In the genomic region with DNA sequence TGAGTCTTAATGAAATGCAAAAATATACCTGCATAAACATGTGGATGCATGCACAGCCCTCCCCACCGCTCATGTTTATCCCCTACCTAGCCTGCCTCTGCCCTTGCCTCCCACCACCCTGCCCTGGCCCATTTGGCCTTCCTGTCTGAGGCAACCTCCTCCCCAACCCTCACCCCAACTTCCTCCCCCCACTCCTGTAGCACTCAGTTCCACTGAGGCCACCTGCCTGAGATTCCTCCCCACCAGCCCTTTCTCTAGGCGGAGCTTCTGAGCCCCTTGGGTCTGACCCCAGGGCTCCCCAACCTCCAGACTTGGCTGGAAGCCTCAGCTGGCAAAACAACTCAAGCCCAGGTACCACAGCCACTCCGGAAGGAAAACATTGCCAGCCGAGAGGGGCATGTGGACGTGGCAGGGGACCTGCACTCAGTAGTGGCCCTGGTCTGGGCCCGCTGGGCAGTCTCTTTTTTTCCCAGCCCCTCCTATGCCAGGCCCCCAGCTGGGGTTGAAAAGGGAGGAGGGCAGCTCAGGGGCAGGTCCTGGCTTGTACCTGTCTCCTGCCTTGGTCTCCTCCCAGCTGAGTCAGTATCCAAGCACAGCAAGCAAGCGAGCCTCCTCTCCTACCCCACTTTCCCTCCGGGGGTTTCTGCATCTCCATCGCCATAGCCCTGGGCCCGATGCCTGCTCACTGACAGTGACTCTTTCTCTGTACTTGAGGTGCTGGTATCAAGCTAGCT, we compare ENCODE assay signal across 11 mouse cellular contexts. TPM values are rescaled to one million over a fixed set of nuclear protein-coding genes. Genes with fewer than 3 reads are reported as not detected.
DNase-seq lines count a peak whose midpoint lies in the region; ATAC-seq and TF ChIP-seq lines count a peak whose summit lies in the region.
"Had no signal": no experiment of that assay in that cellular context is flagged by ENCODE, and none has a peak within 500 bp of the region (broad histone marks: within the 10 kb centered on the region; RNA-seq: fewer than 3 reads in every experiment).

No protein-coding gene starts in this region.

- 0 out of 2 replicates have a peak overlapping the region, but pooled peaks have one; percentile 11 for H3K9ac ChIP-seq in intestine, postnatal 0 days (ENCODE audit: low read depth, low read length)
- H3K9ac ChIP-seq in intestine, embryonic 16.5 days (ENCODE audit: low read depth, low read length): no peak overlapping the region
- no peak overlapping the region; the same call in none of the 2 replicates for H3K9ac ChIP-seq in limb, embryonic 13.5 days
- H3K9ac ChIP-seq in hindbrain, embryonic 14.5 days: no peak overlapping the region
- H3K9ac ChIP-seq: neural tube, embryonic 13.5 days had no signal

- no peaks in the 10 kb centered on the region for H3K27me3 ChIP-seq in intestine, postnatal 0 days (replicated peaks; ENCODE audit: control insufficient read depth, insufficient read depth, low read length)
- H3K27me3 ChIP-seq in intestine, embryonic 16.5 days (replicated peaks; ENCODE audit: control insufficient read depth, insufficient read depth, low read length): no peaks in the 10 kb centered on the region
- H3K27me3 ChIP-seq in limb, embryonic 13.5 days: peaks cover 20% of the 10 kb centered on the region
- H3K27me3 ChIP-seq in thymus, adult 2 months (ENCODE audit: control insufficient read depth, insufficient read depth, low read length): no peaks in the 10 kb centered on the region
- H3K27me3 ChIP-seq in hindbrain, embryonic 14.5 days (ENCODE audit: control insufficient read depth, insufficient read depth, low read length): peaks cover 6% of the 10 kb centered on the region; the same call in 1 of the 2 replicates

- H3K4me2 ChIP-seq in intestine, postnatal 0 days (replicated peaks; ENCODE audit: low read depth): no peak overlapping the region
- no peak overlapping the region for H3K4me2 ChIP-seq in intestine, embryonic 16.5 days (ENCODE audit: low read depth, low read length)
- H3K4me2 ChIP-seq in limb, embryonic 13.5 days (replicated peaks): peak overlapping the region; percentile 0
- H3K4me2 ChIP-seq in hindbrain, embryonic 14.5 days (replicated peaks): no peak overlapping the region
- H3K4me2 ChIP-seq: neural tube, embryonic 13.5 days had no signal

- TF ChIP-seq POLR2A in thymus, adult 2 months (IDR thresholded peaks at IDR 0.05; ENCODE audit: control insufficient read depth, extremely low read depth, insufficient read depth, low read length, poor library complexity): no peak

- peaks cover 22% of the 10 kb centered on the region for H3K36me3 ChIP-seq in intestine, postnatal 0 days (ENCODE audit: control insufficient read depth, insufficient read depth)
- peaks cover 19% of the 10 kb centered on the region for H3K36me3 ChIP-seq in intestine, embryonic 16.5 days (ENCODE audit: control insufficient read depth, insufficient read depth, low read length)
- peaks cover 38% of the 10 kb centered on the region for H3K36me3 ChIP-seq in limb, embryonic 13.5 days
- H3K36me3 ChIP-seq in thymus, adult 2 months (ENCODE audit: control insufficient read depth, insufficient read depth, low read length): peaks cover 17% of the 10 kb centered on the region
- peaks cover 26% of the 10 kb centered on the region for H3K36me3 ChIP-seq in hindbrain, embryonic 14.5 days (replicated peaks; ENCODE audit: control insufficient read depth, insufficient read depth)

- H3K27ac ChIP-seq in intestine, postnatal 0 days (ENCODE audit: low read depth, low read length): no peak overlapping the region
- no peak overlapping the region for H3K27ac ChIP-seq in intestine, embryonic 16.5 days (ENCODE audit: low read length)
- peak overlapping the region; percentile 23; the same call in 1 of the 2 replicates for H3K27ac ChIP-seq in limb, embryonic 13.5 days
- H3K27ac ChIP-seq in thymus, adult 2 months (ENCODE audit: control insufficient read depth, insufficient read depth, low read length): peak overlapping the region; percentile 51
- no peak overlapping the region for H3K27ac ChIP-seq in hindbrain, embryonic 14.5 days
- no peak overlapping the region for H3K27ac ChIP-seq in left cerebral cortex, adult 2 months
- H3K27ac ChIP-seq: neural tube, embryonic 13.5 days had no signal

- 67% methylated on average over 10 of the region's 10 CpGs for WGBS in intestine, postnatal 0 days
- WGBS in intestine, embryonic 16.5 days: 54% methylated on average over 10 of the region's 10 CpGs
- WGBS in limb, embryonic 13.5 days: 39% methylated on average over 10 of the region's 10 CpGs
- 7% methylated on average over 10 of the region's 10 CpGs for WGBS in thymus, adult 2 months
- WGBS in hindbrain, embryonic 14.5 days: 46% methylated on average over 10 of the region's 10 CpGs

- intact Hi-C loops in left cerebral cortex, adult 2 months (cut with DNase I): no loop called here

- peaks cover 3% of the 10 kb centered on the region; the same call in 1 of the 2 replicates for H3K4me1 ChIP-seq in intestine, postnatal 0 days (replicated peaks; ENCODE audit: control insufficient read depth, insufficient read depth, low read length)
- peaks cover 8% of the 10 kb centered on the region for H3K4me1 ChIP-seq in intestine, embryonic 16.5 days (ENCODE audit: control insufficient read depth, insufficient read depth, low read length)
- peaks cover 4% of the 10 kb centered on the region; the same call in 1 of the 2 replicates for H3K4me1 ChIP-seq in limb, embryonic 13.5 days
- H3K4me1 ChIP-seq in thymus, adult 2 months (replicated peaks; ENCODE audit: control insufficient read depth, insufficient read depth, low read length): peaks cover 28% of the 10 kb centered on the region
- H3K4me1 ChIP-seq in hindbrain, embryonic 14.5 days (replicated peaks; ENCODE audit: control insufficient read depth, insufficient read depth, low read length): no peaks in the 10 kb centered on the region
- H3K4me1 ChIP-seq: neural tube, embryonic 13.5 days had no signal

- no peak overlapping the region for H3K4me3 ChIP-seq in intestine, postnatal 0 days (ENCODE audit: low read depth, low read length)
- H3K4me3 ChIP-seq in intestine, embryonic 16.5 days (ENCODE audit: low read length): no peak overlapping the region
- no peak overlapping the region for H3K4me3 ChIP-seq in limb, embryonic 13.5 days
- peak overlapping the region; percentile 41 for H3K4me3 ChIP-seq in thymus, adult 2 months (ENCODE audit: control insufficient read depth, insufficient read depth, low read length)
- no peak overlapping the region for H3K4me3 ChIP-seq in hindbrain, embryonic 14.5 days (replicated peaks; ENCODE audit: low read length)
- H3K4me3 ChIP-seq in left cerebral cortex, adult 2 months: no peak overlapping the region
- H3K4me3 ChIP-seq: neural tube, embryonic 13.5 days had no signal

- ATAC-seq in intestine, postnatal 0 days: no peak
- ATAC-seq in intestine, embryonic 16.5 days: no peak
- ATAC-seq in limb, embryonic 13.5 days (ENCODE audit: low FRiP score, low read depth): no peak
- no peak for ATAC-seq in hindbrain, embryonic 14.5 days (ENCODE audit: low FRiP score)

- no peak for TF ChIP-seq CTCF in intestine, postnatal 0 days (IDR thresholded peaks at IDR 0.05; ENCODE audit: low read depth)
- peak; percentile 10; the same call in 1 of the 2 replicates for TF ChIP-seq CTCF in thymus, adult 2 months (IDR thresholded peaks at IDR 0.05; ENCODE audit: borderline replicate concordance, control insufficient read depth, extremely low read depth, insufficient read depth, low read length, poor library complexity)
- TF ChIP-seq CTCF in left cerebral cortex, adult 2 months (IDR thresholded peaks at IDR 0.05): no peak

- DNase-seq in NIH3T3 (ENCODE audit: low read depth): peak; percentile 16
- peak; percentile 77 for DNase-seq in thymus, adult 2 months
- DNase-seq in hindbrain, embryonic 14.5 days (ENCODE audit: low spot score): no peak
- no peak for DNase-seq in lung, postnatal 4 days
- no peak for DNase-seq in left cerebral cortex, adult 2 months (ENCODE audit: extremely low spot score in 1 of 2, low spot score in 2 of 2)
- DNase-seq: cerebellum, adult 11-12 months had no signal

- no peaks in the 10 kb centered on the region for H3K9me3 ChIP-seq in intestine, postnatal 0 days (ENCODE audit: control insufficient read depth)
- no peaks in the 10 kb centered on the region for H3K9me3 ChIP-seq in intestine, embryonic 16.5 days (ENCODE audit: control insufficient read depth, low read length)
- H3K9me3 ChIP-seq in limb, embryonic 13.5 days: peaks cover 8% of the 10 kb centered on the region; the same call in 1 of the 2 replicates
- H3K9me3 ChIP-seq in hindbrain, embryonic 14.5 days (ENCODE audit: control insufficient read depth, low read length): peaks cover 3% of the 10 kb centered on the region; the same call in 1 of the 2 replicates
- H3K9me3 ChIP-seq: neural tube, embryonic 13.5 days had no signal

RNA-seq across cellular contexts. Expression of a gene that starts 1.1 kb away (rescaled TPM):
- 1.6 and 1.8 TPM in 2 replicates for polyA plus RNA-seq in intestine, postnatal 0 days (2015; fragmentation: Nextera tagmentation; extraction: Ambion mirVana)
- 3.0 and 4.0 TPM in 2 replicates for polyA plus RNA-seq in intestine, embryonic 16.5 days (2015; fragmentation: Nextera tagmentation; extraction: Ambion mirVana)
- 5.5 and 5.6 TPM in 2 replicates for polyA plus RNA-seq in limb, embryonic 13.5 days (2015; fragmentation: Nextera tagmentation; extraction: Ambion mirVana)
- 39.7 and 45.2 TPM in 2 replicates for polyA plus RNA-seq in thymus, adult 2 months (2012; rRNA removed)
- 0.26 and 0.43 TPM in 2 replicates for polyA plus RNA-seq in hindbrain, embryonic 14.5 days (2014; fragmentation: Nextera tagmentation; extraction: Ambion mirVana)
- 1 to 10 TPM; 3.0 TPM for total RNA-seq in left cerebral cortex, adult 2 months (2021)

RNA-seq across cellular contexts. Expression of a gene that starts 15.8 kb away (rescaled TPM):
- polyA plus RNA-seq in intestine, postnatal 0 days (2015; fragmentation: Nextera tagmentation; extraction: Ambion mirVana): 52.1 and 52.8 TPM in 2 replicates
- 69.8 and 75.7 TPM in 2 replicates for polyA plus RNA-seq in intestine, embryonic 16.5 days (2015; fragmentation: Nextera tagmentation; extraction: Ambion mirVana)
- 84.0 and 86.8 TPM in 2 replicates for polyA plus RNA-seq in limb, embryonic 13.5 days (2015; fragmentation: Nextera tagmentation; extraction: Ambion mirVana)
- polyA plus RNA-seq in thymus, adult 2 months (2012; rRNA removed): 134 and 143 TPM in 2 replicates
- polyA plus RNA-seq in hindbrain, embryonic 14.5 days (2014; fragmentation: Nextera tagmentation; extraction: Ambion mirVana): 119 and 121 TPM in 2 replicates
- 10 to 100 TPM; 87.3 to 91.2 TPM for total RNA-seq in left cerebral cortex, adult 2 months (2021)

RNA-seq across cellular contexts. Expression of a gene that starts 21.2 kb away (rescaled TPM):
- 1.8 TPM in 2 replicates for polyA plus RNA-seq in intestine, postnatal 0 days (2015; fragmentation: Nextera tagmentation; extraction: Ambion mirVana)
- polyA plus RNA-seq in intestine, embryonic 16.5 days (2015; fragmentation: Nextera tagmentation; extraction: Ambion mirVana): 2.4 and 2.8 TPM in 2 replicates
- polyA plus RNA-seq in limb, embryonic 13.5 days (2015; fragmentation: Nextera tagmentation; extraction: Ambion mirVana): 2.4 and 2.6 TPM in 2 replicates
- 2.8 and 4.6 TPM in 2 replicates for polyA plus RNA-seq in thymus, adult 2 months (2012; rRNA removed)
- polyA plus RNA-seq in hindbrain, embryonic 14.5 days (2014; fragmentation: Nextera tagmentation; extraction: Ambion mirVana): 1.7 and 3.0 TPM in 2 replicates
- total RNA-seq in left cerebral cortex, adult 2 months (2021): 10 to 100 TPM in 1 of 2 experiments, 1 to 10 TPM in 1; 5.3 to 10.6 TPM

RNA-seq across cellular contexts. Expression of a gene that starts 49.5 kb away (rescaled TPM):
- 0.05 TPM in 1 of 2 replicates, not detected in the other for polyA plus RNA-seq in intestine, postnatal 0 days (2015; fragmentation: Nextera tagmentation; extraction: Ambion mirVana)
- polyA plus RNA-seq in intestine, embryonic 16.5 days (2015; fragmentation: Nextera tagmentation; extraction: Ambion mirVana): 0.05 and 0.24 TPM in 2 replicates
- polyA plus RNA-seq in limb, embryonic 13.5 days (2015; fragmentation: Nextera tagmentation; extraction: Ambion mirVana): 0.32 and 0.38 TPM in 2 replicates
- polyA plus RNA-seq in thymus, adult 2 months (2012; rRNA removed): 0.15 TPM in 1 of 2 replicates, not detected in the other
- polyA plus RNA-seq in hindbrain, embryonic 14.5 days (2014; fragmentation: Nextera tagmentation; extraction: Ambion mirVana): 1.5 and 2.3 TPM in 2 replicates
- total RNA-seq in left cerebral cortex, adult 2 months (2021): 10 to 100 TPM; 12.5 to 15.6 TPM
- polyA plus RNA-seq: lung, postnatal 0 days had no signal

RNA-seq across cellular contexts. Expression of a gene that starts 49.9 kb away (rescaled TPM):
- polyA plus RNA-seq in intestine, postnatal 0 days (2015; fragmentation: Nextera tagmentation; extraction: Ambion mirVana): 0.58 and 0.94 TPM in 2 replicates
- 1.6 and 2.0 TPM in 2 replicates for polyA plus RNA-seq in intestine, embryonic 16.5 days (2015; fragmentation: Nextera tagmentation; extraction: Ambion mirVana)
- polyA plus RNA-seq in limb, embryonic 13.5 days (2015; fragmentation: Nextera tagmentation; extraction: Ambion mirVana): 2.8 and 5.9 TPM in 2 replicates
- polyA plus RNA-seq in thymus, adult 2 months (2012; rRNA removed): 0.90 and 1.1 TPM in 2 replicates
- 2.2 TPM in 2 replicates for polyA plus RNA-seq in hindbrain, embryonic 14.5 days (2014; fragmentation: Nextera tagmentation; extraction: Ambion mirVana)
- 1 to 10 TPM; 7.3 to 7.7 TPM for total RNA-seq in left cerebral cortex, adult 2 months (2021)

Comparison
In these comparisons a context has a peak if more than half of its experiments do, and no peak if none do; other contexts are left out.
1. H3K27ac ChIP-seq: peak in limb, embryonic 13.5 days (single experiment) and thymus, adult 2 months (single experiment); none in intestine, postnatal 0 days (single experiment), intestine, embryonic 16.5 days (single experiment), hindbrain, embryonic 14.5 days (single experiment) and left cerebral cortex, adult 2 months (single experiment).
2. DNase-seq: peak in NIH3T3 (single experiment) and thymus, adult 2 months (single experiment); none in hindbrain, embryonic 14.5 days (single experiment), lung, postnatal 4 days (0 of 2) and left cerebral cortex, adult 2 months (0 of 2).